Mouse (Mus musculus) heart, postnatal 25 days (tissue): ENCODE measurements around the gene Plekhm1. TPM values are rescaled to one million over a fixed set of nuclear protein-coding genes. Genes with fewer than 3 reads are reported as not detected.
A peak's percentile ranks its signal among the peaks of the same experiment; 100 is the strongest.

Experiments
- DNase-seq: peaks from one replicate; pipeline ENCODE4 v3.0.0; 2022; ENCODE audit warnings: low spot score
- intact Hi-C: fragments of 180-260 bp; cut with DNase I; formaldehyde crosslinking; loops from one replicate; pipeline ENCODE4 v1.15.1; 2025
- total RNA-seq, 2 experiments: library from RNA; stranded (reverse); gene quantifications; 2 replicates each; pipeline ENCODE4 v1.2.3; 2021

Plekhm1 gene
- total RNA-seq, 2 experiments from 2014 or later = 10.0 to 10.7 TPM

GRCm38 (mm10) chr11:103346236-103346635, 66.3 kb downstream of the Plekhm1 start:
- DNase-seq = no peak
- intact Hi-C loops = no loop called here

DNA sequence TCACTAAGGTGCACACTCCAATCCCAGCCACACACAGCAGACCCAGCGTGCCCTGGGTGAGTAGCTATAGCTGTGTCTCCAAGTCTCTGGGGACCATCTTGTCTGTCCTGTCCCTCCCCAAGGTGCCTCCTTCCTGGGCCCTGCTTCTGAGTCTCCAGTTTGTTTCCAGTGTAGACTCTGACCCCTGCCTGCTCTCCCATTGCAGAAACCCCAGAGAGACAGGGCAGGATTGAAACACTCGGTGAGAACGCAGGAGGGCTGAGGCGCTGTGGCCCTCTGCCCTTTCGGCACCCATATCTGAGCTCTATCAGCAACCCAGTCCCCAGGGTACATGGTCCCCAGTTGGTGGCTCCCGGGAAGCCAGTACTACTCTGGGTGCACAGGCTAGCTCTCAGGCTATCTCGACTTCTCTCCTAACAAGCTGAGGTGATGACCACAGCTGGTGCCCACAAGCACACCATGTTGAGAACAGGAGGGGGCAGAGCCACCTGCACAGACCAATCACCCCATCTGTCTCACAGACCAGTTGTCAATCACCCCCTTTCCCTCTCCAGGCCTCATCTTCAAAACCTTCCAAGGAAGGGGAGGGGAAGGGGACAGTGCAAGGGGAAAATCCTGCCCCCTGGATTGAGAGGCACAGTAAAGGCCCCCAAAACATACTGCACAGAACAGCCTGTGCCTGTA, 66.9 kb downstream of the Plekhm1 start:
- intact Hi-C loops = no loop called here
- no peak for DNase-seq

- intact Hi-C loops = no loop called here
- DNase-seq = no peak
Observed at GRCm38 (mm10) chr11:103344494-103345332, 67.8 kb downstream of the Plekhm1 start.

DNA sequence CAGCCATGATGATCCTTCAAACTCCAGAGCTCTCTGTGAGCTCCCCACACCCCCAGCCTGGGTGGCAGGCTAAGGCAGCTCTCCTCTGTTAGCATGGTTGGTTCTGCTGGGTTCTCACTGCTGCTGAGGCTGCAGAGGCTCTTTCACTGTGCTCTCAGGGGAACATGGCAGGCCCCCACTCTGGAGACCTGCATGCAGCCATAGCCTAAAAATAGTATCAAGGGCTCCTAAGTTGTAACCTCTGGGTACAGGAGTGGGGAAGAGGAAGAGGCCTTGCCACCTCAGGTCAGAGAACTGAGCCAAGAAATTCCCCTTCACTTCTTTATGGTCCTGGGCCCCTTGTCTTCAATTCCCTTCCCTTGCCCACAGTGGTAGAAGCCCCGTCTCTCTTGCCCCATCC, 68.6 kb downstream of the Plekhm1 start:
- no peak for DNase-seq
- intact Hi-C loops = no loop called here

GRCm38 (mm10) chr11:103343063-103343462, 69.4 kb downstream of the Plekhm1 start:
- intact Hi-C loops = no loop called here
- no peak for DNase-seq

- no peak for DNase-seq
- intact Hi-C loops = no loop called here
Observed at GRCm38 (mm10) chr11:103340677-103341076, 71.8 kb downstream of the Plekhm1 start.

- no peak for DNase-seq
- intact Hi-C loops = no loop called here
Observed at GRCm38 (mm10) chr11:103340130-103340529, 72.4 kb downstream of the Plekhm1 start.

DNA sequence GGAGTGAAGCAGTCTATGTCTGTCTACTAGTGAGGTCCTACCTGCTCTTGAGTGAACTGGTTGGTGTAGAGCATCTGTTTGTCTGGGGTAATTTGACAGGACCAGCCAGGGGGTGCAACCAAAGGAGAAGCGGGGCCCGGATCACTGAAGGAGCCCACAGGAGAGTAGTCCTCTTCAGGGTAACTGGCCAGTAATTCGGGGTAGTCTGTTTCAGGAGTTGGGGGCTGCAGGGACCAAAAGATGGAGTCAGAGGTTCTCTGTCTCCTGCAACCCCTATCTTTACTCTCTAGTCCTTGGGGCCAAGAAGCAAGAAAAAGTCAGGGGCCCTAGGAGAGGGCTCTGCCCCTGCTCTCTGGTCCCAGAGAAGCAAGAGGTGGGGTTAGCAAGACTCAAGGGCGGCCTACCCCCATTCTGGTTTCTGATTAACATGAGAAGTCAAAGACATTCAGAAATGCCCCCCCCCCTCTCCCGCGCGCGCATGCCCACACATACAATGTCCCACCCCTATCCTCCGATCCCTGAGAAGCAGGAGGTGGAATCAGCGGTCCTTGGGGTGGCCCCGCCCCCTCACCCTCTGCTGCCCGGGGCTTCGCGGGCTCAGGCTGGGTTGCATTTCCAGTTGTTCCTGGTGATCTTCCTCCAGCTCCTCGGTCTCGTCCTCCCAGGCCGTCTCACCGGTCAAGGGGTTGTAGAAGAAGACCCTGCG, 72.9 kb downstream of the Plekhm1 start:
- intact Hi-C loops = no loop called here
- no peak for DNase-seq

GRCm38 (mm10) chr11:103338671-103339070, 73.8 kb downstream of the Plekhm1 start:
- intact Hi-C loops = no loop called here
- no peak for DNase-seq

DNA sequence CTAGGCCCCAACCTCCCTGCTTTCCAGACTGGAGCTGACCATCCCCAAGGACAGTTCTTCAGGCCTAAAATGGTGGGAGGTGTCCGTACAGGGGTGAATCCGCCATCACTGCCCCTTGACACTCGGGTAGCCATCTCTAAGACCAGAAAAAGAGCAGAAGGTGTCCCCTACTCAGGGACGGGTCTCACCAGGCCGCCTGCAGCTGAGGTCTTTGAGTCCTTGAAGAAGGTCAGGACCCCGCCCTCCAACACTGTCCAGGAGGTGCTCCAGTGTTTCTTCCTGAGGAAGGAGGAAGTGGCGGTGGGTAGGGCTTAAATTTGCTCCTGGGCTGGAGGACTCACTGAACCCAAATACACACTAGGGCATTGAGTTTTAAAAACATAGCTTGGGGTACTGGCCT, 74.4 kb downstream of the Plekhm1 start:
- no peak for DNase-seq
- intact Hi-C loops = no loop called here

GRCm38 (mm10) chr11:103337180-103337579, 75.3 kb downstream of the Plekhm1 start:
- intact Hi-C loops = no loop called here
- DNase-seq = peak; percentile 69

DNA sequence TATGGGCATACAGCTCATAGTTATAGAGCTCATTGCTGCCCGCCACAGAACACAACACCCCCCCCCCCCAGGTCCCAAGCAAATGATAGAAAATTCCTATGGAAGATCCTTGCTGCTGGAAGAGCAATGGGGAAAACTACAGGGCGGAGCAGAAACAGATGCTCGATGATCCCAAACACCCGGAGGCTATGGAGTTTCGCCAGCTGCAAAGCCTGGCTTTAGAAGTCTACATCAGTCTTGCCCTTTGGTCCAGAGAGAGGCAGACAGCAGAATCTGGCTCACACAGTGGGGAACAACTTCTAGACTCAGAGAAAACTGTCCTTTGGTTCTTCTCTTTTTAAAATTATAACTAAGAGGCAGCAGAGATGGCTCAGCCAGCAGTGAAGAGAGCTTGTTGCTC, 76.9 kb downstream of the Plekhm1 start:
- no peak for DNase-seq
- intact Hi-C loops = loop anchor here (2.0 kb wide), 1 partner anchor 219 kb away; no protein-coding TSS in a partner anchor

DNA sequence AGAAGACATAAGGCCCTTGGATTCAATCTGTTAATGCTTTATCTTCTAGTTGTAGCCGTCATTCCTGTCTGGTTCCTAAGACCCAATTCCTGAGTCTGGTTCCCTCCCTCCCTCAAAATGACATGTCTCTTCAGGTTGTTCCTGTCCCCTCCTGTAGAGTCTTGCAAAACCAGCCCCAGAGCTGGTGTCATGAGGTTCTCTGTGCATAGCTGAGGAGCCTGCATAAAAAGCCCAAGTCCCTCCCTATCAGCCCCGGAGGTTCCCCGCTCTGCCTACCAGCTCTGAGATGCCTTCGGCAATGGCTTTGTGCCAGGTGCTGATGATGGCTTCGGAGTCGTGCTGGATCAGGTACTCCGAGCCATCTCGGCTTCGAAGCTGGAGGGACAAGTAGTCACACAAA, 77.6 kb downstream of the Plekhm1 start:
- no peak for DNase-seq
- intact Hi-C loops = loop anchor here (2.0 kb wide), 1 partner anchor 220 kb away; no protein-coding TSS in a partner anchor

DNA sequence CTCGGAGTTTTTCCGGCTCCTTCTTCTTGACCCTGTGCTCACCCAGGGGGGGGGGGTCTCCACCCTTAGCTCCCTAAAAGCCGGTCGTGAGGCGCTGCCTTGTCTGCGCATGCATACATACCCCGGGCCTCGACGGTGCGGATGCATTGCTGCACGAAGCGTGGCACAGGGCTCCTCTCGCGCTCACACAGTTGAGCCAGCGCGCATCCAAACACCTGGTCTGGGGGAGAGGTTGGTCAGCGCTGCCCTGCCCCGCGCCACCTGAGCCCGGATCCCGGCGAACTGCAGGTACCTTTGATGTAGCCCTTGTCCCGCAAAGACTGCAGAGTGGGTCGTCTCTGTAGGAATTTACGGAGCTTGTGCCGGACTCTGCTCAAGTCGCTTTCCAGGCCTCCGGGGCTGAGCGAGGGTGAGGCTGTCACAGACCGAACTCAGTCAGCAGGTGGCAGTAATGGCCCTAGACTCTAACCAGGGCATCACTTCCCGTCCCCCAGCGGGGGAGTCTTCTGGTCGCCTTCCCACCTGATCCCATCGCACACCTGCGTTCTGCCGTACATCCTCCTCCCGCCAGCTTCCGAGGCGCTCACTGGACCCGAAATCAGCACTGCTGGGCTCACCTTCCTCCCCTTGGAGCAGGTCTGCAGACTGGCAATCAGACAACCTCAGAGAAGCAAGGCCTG, 78.6 kb downstream of the Plekhm1 start:
- intact Hi-C loops = loop anchor here (1.0 to 2.0 kb wide), 3 partner anchors 25 to 221 kb away; no protein-coding TSS in a partner anchor

GRCm38 (mm10) chr11:103332890-103333651, 79.4 kb downstream of the Plekhm1 start:
- intact Hi-C loops = loop anchor here (1.0 to 2.0 kb wide), 2 partner anchors 26 to 66 kb away; no protein-coding TSS in a partner anchor
- DNase-seq = no peak

More for the DNA sequence above, 78.6 kb downstream of the Plekhm1 start:
- DNase-seq = no peak

GRCm38 (mm10) chr11:103332186-103332889, 80.1 kb downstream of the Plekhm1 start:
- intact Hi-C loops = loop anchor here (2.0 kb wide), 1 partner anchor 26 kb away; no protein-coding TSS in a partner anchor
- DNase-seq = peak; percentile 58

- DNase-seq = no peak
- intact Hi-C loops = loop anchor here (2.0 kb wide), 1 partner anchor 27 kb away; no protein-coding TSS in a partner anchor
Observed at GRCm38 (mm10) chr11:103331502-103332185, 80.8 kb downstream of the Plekhm1 start.
